Mouse (Mus musculus) macrophage (primary cell): ENCODE data around the gene Irf1. TPM values are rescaled to one million over a fixed set of nuclear protein-coding genes. Genes with fewer than 3 reads are reported as not detected.

Source experiments
- H3K27ac ChIP-seq: fragments of 350-480 bp; formaldehyde crosslinking; 2 replicates; pipeline ENCODE4 v1.9.0; 2021
- H3K36me3 ChIP-seq: fragments of 350-480 bp; formaldehyde crosslinking; 2 replicates; pipeline ENCODE4 v1.9.0; 2021; ENCODE audit errors: inconsistent target
- H3K4me3 ChIP-seq: fragments of 350-480 bp; formaldehyde crosslinking; 2 replicates; pipeline ENCODE4 v1.9.0; 2021; ENCODE audit errors: inconsistent target
- H3K79me2 ChIP-seq: fragments of 350-480 bp; formaldehyde crosslinking; 2 replicates; pipeline ENCODE4 v1.9.0; 2021; ENCODE audit errors: inconsistent target
- WGBS: methylation state at CpG from one replicate; pipeline ENCODE4 v1.1.7; 2026; ENCODE audit warnings: inconsistent platforms; ENCODE audit not compliant: missing documents; 5-methylcytosine and 5-hydroxymethylcytosine counted together
- polyA plus RNA-seq: library from polyadenylated mRNA; stranded (reverse); fragments of 250-400 nt; gene quantifications from 3 replicates; pipeline ENCODE4 v1.2.4, GENCODE M21; 2018; ENCODE audit warnings: inconsistent platforms

Gene Irf1
- polyA plus RNA-seq, 1 experiment from 2014 or later, result 77.3 TPM

DNA sequence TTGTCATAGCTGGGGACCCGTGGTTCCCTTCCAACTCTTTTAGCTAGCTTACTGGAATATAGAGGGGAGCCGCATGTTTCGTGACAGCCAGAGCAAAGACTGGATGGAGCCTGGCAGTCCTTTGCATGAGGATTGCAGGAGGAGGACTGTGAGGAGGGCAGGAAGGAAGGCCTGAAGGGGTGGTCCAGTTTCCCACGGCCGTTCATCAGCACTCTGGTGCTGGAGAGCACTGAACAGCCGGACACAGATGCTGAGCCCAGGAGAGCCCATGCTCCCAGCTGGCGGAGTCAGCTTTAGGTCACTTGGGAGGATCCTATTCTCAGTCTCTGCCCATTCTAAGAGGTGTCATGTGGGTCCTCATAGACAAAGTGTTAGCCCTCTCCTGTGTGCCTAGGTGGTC, 12.2 kb downstream of the Irf1 start:
- H3K27ac ChIP-seq, result no peak overlapping the region
- H3K79me2 ChIP-seq, result peaks cover under 1% of the 10 kb centered on the region; the same call in 1 of the 2 replicates
- no peak overlapping the region for H3K4me3 ChIP-seq
- peaks cover 27% of the 10 kb centered on the region for H3K36me3 ChIP-seq
- WGBS, result 95% methylated on average over 7 of the region's 7 CpGs

DNA sequence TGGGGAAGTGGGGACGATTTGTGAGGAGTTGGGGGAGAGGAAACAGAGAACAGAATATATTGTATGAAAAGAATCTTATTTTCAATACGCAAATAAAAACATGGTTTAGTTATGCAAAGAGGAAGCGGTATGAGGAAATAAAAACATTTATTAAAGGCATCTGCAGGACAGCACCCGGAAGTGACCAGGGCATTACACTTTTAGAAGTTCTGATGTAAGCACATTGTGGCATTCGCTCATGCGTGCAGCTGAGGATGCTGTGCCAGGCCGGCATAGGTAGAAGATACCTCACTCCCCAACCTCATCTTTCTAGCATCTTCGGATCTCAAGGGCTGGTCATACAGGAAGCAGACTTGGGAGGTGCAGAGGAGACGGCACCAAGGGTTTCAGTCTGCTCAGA, 13.5 kb downstream of the Irf1 start:
- peaks cover 14% of the 10 kb centered on the region for H3K36me3 ChIP-seq
- peak overlapping the region; percentile 41 for H3K27ac ChIP-seq
- WGBS, result 51% methylated on average over 9 of the region's 9 CpGs
- H3K79me2 ChIP-seq, result no peaks in the 10 kb centered on the region
- no peak overlapping the region for H3K4me3 ChIP-seq

GRCm38 (mm10) chr11:53785311-53785936, 15.6 kb downstream of the Irf1 start:
- no peak overlapping the region for H3K4me3 ChIP-seq
- H3K79me2 ChIP-seq, result no peaks in the 10 kb centered on the region
- H3K27ac ChIP-seq, result peak overlapping the region; percentile 29
- H3K36me3 ChIP-seq, result no peaks in the 10 kb centered on the region
- 45% methylated on average over 3 of the region's 3 CpGs for WGBS

GRCm38 (mm10) chr11:53786058-53787031, 16.5 kb downstream of the Irf1 start:
- 36% methylated on average over 13 of the region's 13 CpGs for WGBS
- H3K79me2 ChIP-seq, result no peaks in the 10 kb centered on the region
- H3K27ac ChIP-seq, result peak overlapping the region; percentile 29
- H3K36me3 ChIP-seq, result no peaks in the 10 kb centered on the region
- H3K4me3 ChIP-seq, result no peak overlapping the region

- no peak overlapping the region for H3K27ac ChIP-seq
- H3K36me3 ChIP-seq, result no peaks in the 10 kb centered on the region
- no peaks in the 10 kb centered on the region for H3K79me2 ChIP-seq
- WGBS, result 94% methylated on average over 7 of the region's 8 CpGs
- no peak overlapping the region for H3K4me3 ChIP-seq
Observed at GRCm38 (mm10) chr11:53788196-53788595, 18.4 kb downstream of the Irf1 start.

DNA sequence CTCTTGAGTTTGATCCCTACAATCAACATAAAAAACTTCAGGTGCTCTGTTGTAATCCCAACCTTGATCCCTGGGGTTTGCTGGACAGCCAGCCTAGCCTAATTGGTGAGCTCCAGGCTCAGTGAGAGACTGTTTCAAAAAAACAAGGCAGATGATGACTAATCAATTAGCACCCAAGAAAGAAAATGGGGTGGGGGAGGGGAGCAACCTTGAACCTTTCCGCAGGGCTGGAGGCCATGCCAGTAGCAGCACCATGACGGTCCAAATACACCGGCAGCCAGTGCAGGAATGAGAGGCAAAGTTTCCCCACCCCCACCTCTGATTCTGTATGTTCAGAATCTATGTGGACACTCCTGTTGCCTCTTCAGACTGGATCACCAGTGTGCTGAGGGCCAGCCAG, 19.5 kb downstream of the Irf1 start:
- Histone ChIP-seq H3K27ac (no peak overlapping the region), H3K36me3 (no peaks in the 10 kb centered on the region), H3K4me3 (no peak overlapping the region), H3K79me2 (no peaks in the 10 kb centered on the region)
- 92% methylated on average over 3 of the region's 3 CpGs for WGBS

DNA sequence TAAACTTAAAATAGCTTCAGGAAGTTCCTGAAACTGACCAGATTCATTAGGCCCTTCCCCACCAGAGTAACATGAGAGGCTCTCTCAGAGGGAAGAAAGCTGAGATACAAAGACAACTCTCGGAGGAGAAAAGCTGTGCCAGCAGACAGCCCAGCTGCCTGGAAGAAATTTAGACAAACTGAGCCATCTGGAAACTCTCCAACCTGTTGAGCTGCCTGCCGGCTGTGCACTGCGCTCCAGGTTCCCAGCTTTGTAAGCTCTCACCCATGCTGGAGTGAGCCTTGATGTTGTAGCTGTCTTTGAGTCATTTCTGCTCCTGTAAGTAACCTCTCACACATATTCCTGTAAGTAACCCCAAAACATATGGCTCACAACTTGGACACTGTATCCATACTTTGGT, 23.2 kb downstream of the Irf1 start:
- no peaks in the 10 kb centered on the region for H3K79me2 ChIP-seq
- H3K4me3 ChIP-seq, result no peak overlapping the region
- 94% methylated on average over 3 of the region's 3 CpGs for WGBS
- no peaks in the 10 kb centered on the region for H3K36me3 ChIP-seq
- H3K27ac ChIP-seq, result no peak overlapping the region

GRCm38 (mm10) chr11:53794015-53794414, 24.2 kb downstream of the Irf1 start:
- Histone ChIP-seq H3K4me3 (no peak overlapping the region), H3K36me3 (no peaks in the 10 kb centered on the region), H3K27ac (peak overlapping the region; percentile 83), H3K79me2 (no peaks in the 10 kb centered on the region)
- WGBS, result 17% methylated on average over 3 of the region's 3 CpGs

DNA sequence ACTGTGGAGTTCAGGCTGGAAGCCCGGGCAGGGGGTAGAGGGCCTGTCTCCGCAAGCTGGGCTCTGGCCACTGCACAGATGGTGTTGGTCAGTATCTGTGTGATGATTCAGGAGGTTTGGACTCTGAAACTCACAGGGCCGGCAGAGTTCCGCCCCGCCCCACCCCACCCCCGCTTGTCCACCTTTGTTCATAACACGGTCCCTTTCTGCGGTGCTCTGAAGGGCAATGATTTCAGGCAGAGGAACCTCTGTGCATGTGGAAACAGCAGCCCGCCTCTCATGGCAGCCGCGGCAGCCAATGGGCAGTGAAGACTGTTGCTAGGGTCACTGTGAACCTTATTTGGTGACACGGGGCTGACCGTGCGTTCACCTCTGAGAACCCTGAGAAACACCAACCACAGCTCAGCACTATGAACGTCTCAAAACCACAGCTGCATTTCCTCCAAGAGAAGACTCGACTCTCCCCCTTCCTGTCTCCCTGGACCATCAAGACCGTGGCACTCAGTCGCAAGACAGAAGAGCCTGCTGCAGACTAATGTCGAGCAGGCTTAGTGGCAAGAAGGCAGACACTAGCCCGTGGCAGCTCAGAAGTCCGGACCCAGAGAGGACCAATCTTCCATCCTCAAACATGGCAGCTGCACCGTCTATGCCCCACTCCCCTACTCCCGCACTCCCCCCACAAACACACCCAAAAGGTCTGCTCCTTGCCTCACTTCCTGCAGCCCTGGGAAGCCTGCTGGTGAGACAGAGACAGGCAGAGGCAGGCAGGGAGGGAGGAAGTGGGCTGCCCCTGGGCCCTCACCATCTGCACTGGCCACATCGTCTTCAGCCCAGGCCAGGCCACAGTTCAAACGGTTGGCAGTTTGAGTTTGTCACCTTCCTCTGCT, 25.1 kb downstream of the Irf1 start:
- no peaks in the 10 kb centered on the region for H3K79me2 ChIP-seq
- no peaks in the 10 kb centered on the region for H3K36me3 ChIP-seq
- WGBS, result 3% methylated on average over 24 of the region's 25 CpGs
- H3K27ac ChIP-seq, result peak overlapping the region; percentile 83
- peak overlapping the region; percentile 0; the same call in 1 of the 2 replicates for H3K4me3 ChIP-seq

GRCm38 (mm10) chr11:53795813-53796212, 26.0 kb downstream of the Irf1 start:
- H3K4me3 ChIP-seq, result no peak overlapping the region
- 75% methylated on average over 8 of the region's 8 CpGs for WGBS
- no peaks in the 10 kb centered on the region for H3K79me2 ChIP-seq
- peak overlapping the region; percentile 83 for H3K27ac ChIP-seq
- H3K36me3 ChIP-seq, result no peaks in the 10 kb centered on the region

DNA sequence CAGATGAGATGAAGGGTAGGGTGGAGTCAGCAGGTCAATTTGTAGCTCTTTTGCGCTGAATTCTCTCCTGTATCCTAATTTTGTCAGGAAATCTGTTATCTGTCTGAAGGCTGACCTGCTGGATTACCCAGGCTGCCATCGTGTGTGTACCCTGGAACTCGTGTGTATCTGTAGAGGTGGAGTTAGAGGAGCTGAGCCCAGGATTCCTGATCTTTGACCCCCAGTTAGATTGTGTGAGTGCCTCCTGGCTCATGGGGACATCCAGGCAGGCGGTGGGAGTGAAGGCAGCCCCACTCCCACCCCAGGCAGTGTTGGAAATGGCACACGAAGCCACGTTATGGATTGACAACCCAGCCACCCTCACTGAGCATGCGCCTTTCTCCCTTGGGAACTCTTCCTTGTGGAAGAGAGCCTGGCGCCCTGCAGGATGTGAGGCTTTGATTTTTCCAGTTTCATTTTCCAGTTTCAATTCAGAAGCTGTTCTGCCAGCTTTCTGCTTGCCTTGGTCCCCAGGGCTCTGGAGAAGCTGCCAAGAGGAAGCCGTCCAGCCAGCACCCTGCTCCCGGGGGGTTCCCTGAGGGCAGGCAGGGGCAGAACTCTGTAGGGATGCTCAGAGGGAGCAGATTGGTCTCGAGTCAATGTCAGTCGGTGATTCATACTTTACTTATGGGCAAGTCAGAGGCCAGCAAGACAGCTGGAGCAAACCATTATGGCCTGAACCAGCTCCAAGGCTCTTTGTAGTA, 26.8 kb downstream of the Irf1 start:
- WGBS, result 78% methylated on average over 12 of the region's 12 CpGs
- H3K27ac ChIP-seq, result no peak overlapping the region
- no peaks in the 10 kb centered on the region for H3K36me3 ChIP-seq
- no peaks in the 10 kb centered on the region for H3K79me2 ChIP-seq
- no peak overlapping the region for H3K4me3 ChIP-seq

DNA sequence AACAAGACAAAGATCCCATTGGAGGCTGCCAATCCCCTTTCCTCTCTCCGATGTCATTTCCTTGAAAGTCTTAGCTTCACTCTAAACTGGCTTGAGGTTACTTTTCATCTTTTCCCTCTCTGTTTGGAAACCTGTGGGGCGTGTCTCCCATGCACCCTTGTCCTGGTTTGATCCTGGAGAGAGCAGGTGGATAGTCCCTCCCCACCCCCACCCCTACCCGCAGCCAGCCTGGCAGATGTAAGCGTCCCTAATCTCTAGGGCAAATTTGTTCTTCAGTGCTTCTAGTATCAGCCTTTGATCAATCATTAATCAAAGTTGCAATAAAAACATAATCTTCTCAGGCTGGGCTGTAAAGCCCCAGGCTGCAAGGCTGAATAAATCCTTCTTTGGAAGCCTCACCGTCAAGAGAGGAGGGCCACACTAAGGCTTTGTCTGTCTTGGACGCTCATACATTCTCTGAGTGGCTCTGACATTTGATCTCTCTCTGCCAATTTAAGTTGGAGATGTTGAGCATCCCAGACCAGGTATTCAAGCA, 27.6 kb downstream of the Irf1 start:
- Histone ChIP-seq H3K79me2 (no peaks in the 10 kb centered on the region), H3K36me3 (no peaks in the 10 kb centered on the region), H3K27ac (no peak overlapping the region), H3K4me3 (no peak overlapping the region)
- 98% methylated on average over 5 of the region's 6 CpGs for WGBS

DNA sequence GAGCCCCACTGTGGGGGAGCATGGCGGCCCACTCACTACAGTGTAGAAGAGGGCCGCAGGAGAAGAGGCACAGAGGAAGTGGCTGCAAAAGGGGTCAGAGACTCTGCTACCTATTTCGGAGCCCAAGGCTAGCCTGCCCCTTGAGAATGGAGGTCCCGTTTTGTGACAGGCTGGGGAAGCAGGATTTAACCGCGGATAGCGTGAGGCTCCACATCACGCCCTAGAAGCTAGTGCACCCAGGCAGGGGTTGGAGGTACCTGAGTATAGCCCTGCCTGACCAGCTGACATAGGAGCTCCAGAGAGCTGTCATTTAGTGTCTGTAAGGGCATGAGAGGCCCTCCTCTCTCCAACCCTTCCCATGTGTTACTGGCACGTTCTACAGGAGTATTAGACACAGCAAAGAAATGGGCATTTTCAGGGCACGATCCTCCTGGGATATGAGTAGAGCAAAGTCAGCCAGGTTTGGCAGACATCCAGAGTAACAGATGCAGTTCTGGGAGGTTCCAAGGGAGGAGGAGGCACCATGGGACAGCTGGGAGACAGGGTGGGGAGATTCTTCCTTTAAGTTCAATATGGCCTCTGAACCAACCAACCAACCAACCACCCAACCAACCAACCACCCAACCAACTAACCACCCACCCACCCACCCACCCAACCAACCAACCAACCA, 28.4 kb downstream of the Irf1 start:
- Histone ChIP-seq H3K4me3 (no peak overlapping the region), H3K36me3 (no peaks in the 10 kb centered on the region), H3K79me2 (no peaks in the 10 kb centered on the region), H3K27ac (no peak overlapping the region)
- WGBS, result 85% methylated on average over 10 of the region's 10 CpGs
